Mouse (Mus musculus): ENCODE data around the gene Gm28870. TPM values are rescaled to one million over a fixed set of nuclear protein-coding genes. Genes with fewer than 3 reads are reported as not detected.
"Not testable (repeated sequence)": the region's sequence is repeated elsewhere in the genome, so short reads cannot be mapped to it uniquely, and the experiment has no call there.

Gene Gm28870
- not detected in 2 replicates for polyA plus RNA-seq (2015; fragmentation: Nextera tagmentation; extraction: Ambion mirVana)

GRCm38 (mm10) chrY:50096976-50097375 lies at the start of gene Gm28870:
TSS of gene Gm28870 (plus strand) at chrY:50097276.
- H3K9me3 ChIP-seq (ENCODE audit: low read length); H3K9ac ChIP-seq (replicated peaks; ENCODE audit: low read length); H3K4me2 ChIP-seq (replicated peaks; ENCODE audit: low read depth, low read length); H3K27me3 ChIP-seq (ENCODE audit: insufficient read depth, low read length); H3K27ac ChIP-seq (ENCODE audit: low read length); H3K36me3 ChIP-seq (ENCODE audit: insufficient read depth, low read length); H3K4me3 ChIP-seq (ENCODE audit: low read length); ATAC-seq (ENCODE audit: low FRiP score, low TSS enrichment); H3K4me1 ChIP-seq (ENCODE audit: insufficient read depth, low read length): not testable (repeated sequence)
- no CpG with 5 or more reads among the region's 2 CpGs for WGBS
